ENCODE assay signal across 25 mouse cellular contexts in the genomic region with DNA sequence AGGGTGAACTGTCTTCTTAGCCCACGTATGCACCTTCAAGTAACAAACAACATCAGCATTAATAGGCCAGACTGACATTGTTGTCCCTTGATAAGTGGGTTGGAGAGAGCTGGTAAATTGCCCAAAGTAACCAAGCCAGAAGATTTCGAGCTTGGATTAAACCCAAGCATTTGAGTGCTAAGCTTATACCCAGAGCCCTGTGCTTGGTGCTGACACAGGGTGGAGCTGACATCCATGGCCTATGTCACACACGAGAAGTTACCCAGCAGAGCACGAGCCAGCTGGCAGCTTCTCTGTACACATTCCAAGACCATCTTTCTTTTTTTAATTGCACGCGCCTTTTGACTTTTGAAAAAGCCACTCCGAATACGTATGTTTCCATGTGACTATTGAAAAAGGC.
DNase-seq lines count a peak whose midpoint lies in the region; ATAC-seq lines count a peak whose summit lies in the region.
"Had no signal": no experiment of that assay in that cellular context is flagged by ENCODE, and none has a peak within 500 bp of the region (broad histone marks: within the 10 kb centered on the region; RNA-seq: fewer than 3 reads in every experiment).

No protein-coding gene starts in this region.

- no peaks in the 10 kb centered on the region for H3K9me3 ChIP-seq in forebrain, embryonic 11.5 days (ENCODE audit: control insufficient read depth, low read length)
- H3K9me3 ChIP-seq in forebrain, embryonic 15.5 days: no peaks in the 10 kb centered on the region
- no peaks in the 10 kb centered on the region for H3K9me3 ChIP-seq in heart, embryonic 11.5 days (replicated peaks; ENCODE audit: control insufficient read depth, low read length)
- H3K9me3 ChIP-seq: embryonic facial prominence, embryonic 15.5 days; forebrain, embryonic 10.5 days; heart, embryonic 13.5 days had no signal

- H3K4me3 ChIP-seq in forebrain, embryonic 11.5 days (ENCODE audit: low read depth, low read length): no peak overlapping the region
- no peak overlapping the region for H3K4me3 ChIP-seq in forebrain, embryonic 15.5 days
- H3K4me3 ChIP-seq in heart, embryonic 11.5 days (ENCODE audit: low read depth, low read length): no peak overlapping the region
- H3K4me3 ChIP-seq: embryonic facial prominence, embryonic 15.5 days; erythroblast, embryonic 14.5 days; forebrain, embryonic 10.5 days; heart, embryonic 13.5 days; hindbrain, embryonic 12.5 days had no signal

- peak; percentile 20 for DNase-seq in forebrain, embryonic 11.5 days (ENCODE audit: low spot score)
- DNase-seq in heart, adult 9 months (ENCODE audit: low spot score in 2 of 2): peak; percentile 9 to 10
- DNase-seq in testis, postnatal 10 days (ENCODE audit: low spot score): peak; percentile 20
- no peak for DNase-seq in testis, postnatal 14 days (ENCODE audit: low spot score)
- DNase-seq in cerebellum, postnatal 14 days: no peak
- DNase-seq: adrenal gland, adult 8-10 months; adrenal gland, postnatal 36 days; B cell, adult 2 months; cerebellum, adult 2 months; cerebellum, postnatal 10 days; embryo, embryonic 11 days; gastrocnemius, postnatal 10 days had no signal

- H3K36me3 ChIP-seq in forebrain, embryonic 11.5 days (ENCODE audit: control insufficient read depth, insufficient read depth, low read length): no peaks in the 10 kb centered on the region
- no peaks in the 10 kb centered on the region for H3K36me3 ChIP-seq in forebrain, embryonic 15.5 days
- H3K36me3 ChIP-seq in heart, embryonic 11.5 days (ENCODE audit: control insufficient read depth, insufficient read depth, low read length): no peaks in the 10 kb centered on the region
- H3K36me3 ChIP-seq: embryonic facial prominence, embryonic 15.5 days; forebrain, embryonic 10.5 days; G1E; heart, embryonic 13.5 days; hindbrain, embryonic 12.5 days had no signal

- no peaks in the 10 kb centered on the region for H3K4me1 ChIP-seq in forebrain, embryonic 11.5 days (replicated peaks; ENCODE audit: control insufficient read depth, insufficient read depth, low read length)
- no peaks in the 10 kb centered on the region for H3K4me1 ChIP-seq in forebrain, embryonic 15.5 days
- no peaks in the 10 kb centered on the region for H3K4me1 ChIP-seq in heart, embryonic 11.5 days (ENCODE audit: control insufficient read depth, insufficient read depth, low read length)
- H3K4me1 ChIP-seq: embryonic facial prominence, embryonic 15.5 days; heart, embryonic 13.5 days; hindbrain, embryonic 12.5 days had no signal

- WGBS in forebrain, embryonic 11.5 days: 90% methylated on average over 8 of the region's 8 CpGs
- 90% methylated on average over 8 of the region's 8 CpGs for WGBS in forebrain, embryonic 15.5 days
- WGBS in heart, embryonic 11.5 days (ENCODE audit: insufficient replicate concordance): 86% methylated on average over 8 of the region's 8 CpGs

- ATAC-seq in forebrain, embryonic 11.5 days (replicated peaks; ENCODE audit: low FRiP score): no peak
- no peak for ATAC-seq in forebrain, embryonic 15.5 days (replicated peaks)
- no peak for ATAC-seq in heart, embryonic 11.5 days (replicated peaks; ENCODE audit: insufficient number of reproducible peaks, low FRiP score, low TSS enrichment)
- ATAC-seq: CD4-positive, CD25-positive, alpha-beta regulatory T cell, adult 4 months; forebrain, embryonic 16.5 days; hindbrain, embryonic 16.5 days; inflammation-experienced regulatory T-cells, adult 6 months; intestine, postnatal 0 days had no signal

- no peak overlapping the region for H3K4me2 ChIP-seq in forebrain, embryonic 11.5 days (ENCODE audit: low read depth, low read length, severe bottlenecking)
- no peak overlapping the region for H3K4me2 ChIP-seq in forebrain, embryonic 15.5 days (replicated peaks)
- H3K4me2 ChIP-seq in heart, embryonic 11.5 days: no peak overlapping the region
- H3K4me2 ChIP-seq: embryonic facial prominence, embryonic 15.5 days; heart, embryonic 13.5 days; hindbrain, embryonic 12.5 days had no signal

- no peaks in the 10 kb centered on the region for H3K27me3 ChIP-seq in forebrain, embryonic 11.5 days (ENCODE audit: control insufficient read depth, insufficient read depth, low read length)
- no peaks in the 10 kb centered on the region for H3K27me3 ChIP-seq in forebrain, embryonic 15.5 days
- H3K27me3 ChIP-seq in heart, embryonic 11.5 days (ENCODE audit: control insufficient read depth, insufficient read depth, low read length): no peaks in the 10 kb centered on the region
- H3K27me3 ChIP-seq: embryonic facial prominence, embryonic 15.5 days; heart, embryonic 13.5 days; hindbrain, embryonic 12.5 days had no signal

- H3K27ac ChIP-seq in forebrain, embryonic 11.5 days (ENCODE audit: low read depth, low read length): no peak overlapping the region
- H3K27ac ChIP-seq in forebrain, embryonic 15.5 days (replicated peaks): no peak overlapping the region
- H3K27ac ChIP-seq in heart, embryonic 11.5 days (ENCODE audit: low read depth, low read length): no peak overlapping the region
- H3K27ac ChIP-seq: embryonic facial prominence, embryonic 15.5 days; forebrain, embryonic 10.5 days; heart, embryonic 13.5 days; hindbrain, embryonic 12.5 days had no signal

- H3K9ac ChIP-seq in forebrain, embryonic 11.5 days (ENCODE audit: low read length): no peak overlapping the region
- H3K9ac ChIP-seq in forebrain, embryonic 15.5 days (replicated peaks): no peak overlapping the region
- H3K9ac ChIP-seq in heart, embryonic 11.5 days (ENCODE audit: low read depth, low read length): no peak overlapping the region
- H3K9ac ChIP-seq: embryonic facial prominence, embryonic 15.5 days; heart, embryonic 13.5 days; hindbrain, embryonic 12.5 days had no signal

Comparison
In these comparisons a context has a peak if more than half of its experiments do, and no peak if none do; other contexts are left out.
1. DNase-seq: peak in forebrain, embryonic 11.5 days (single experiment), heart, adult 9 months (2 of 2) and testis, postnatal 10 days (single experiment); none in testis, postnatal 14 days (single experiment) and cerebellum, postnatal 14 days (0 of 2).